Mouse (Mus musculus): Measurements from ENCODE around the gene Aph1a.
A peak's percentile ranks its signal among the peaks of the same experiment; 100 is the strongest.
"Not testable (repeated sequence)": the region's sequence is repeated elsewhere in the genome, so short reads cannot be mapped to it uniquely, and the experiment has no call there.

The Aph1a gene

DNA sequence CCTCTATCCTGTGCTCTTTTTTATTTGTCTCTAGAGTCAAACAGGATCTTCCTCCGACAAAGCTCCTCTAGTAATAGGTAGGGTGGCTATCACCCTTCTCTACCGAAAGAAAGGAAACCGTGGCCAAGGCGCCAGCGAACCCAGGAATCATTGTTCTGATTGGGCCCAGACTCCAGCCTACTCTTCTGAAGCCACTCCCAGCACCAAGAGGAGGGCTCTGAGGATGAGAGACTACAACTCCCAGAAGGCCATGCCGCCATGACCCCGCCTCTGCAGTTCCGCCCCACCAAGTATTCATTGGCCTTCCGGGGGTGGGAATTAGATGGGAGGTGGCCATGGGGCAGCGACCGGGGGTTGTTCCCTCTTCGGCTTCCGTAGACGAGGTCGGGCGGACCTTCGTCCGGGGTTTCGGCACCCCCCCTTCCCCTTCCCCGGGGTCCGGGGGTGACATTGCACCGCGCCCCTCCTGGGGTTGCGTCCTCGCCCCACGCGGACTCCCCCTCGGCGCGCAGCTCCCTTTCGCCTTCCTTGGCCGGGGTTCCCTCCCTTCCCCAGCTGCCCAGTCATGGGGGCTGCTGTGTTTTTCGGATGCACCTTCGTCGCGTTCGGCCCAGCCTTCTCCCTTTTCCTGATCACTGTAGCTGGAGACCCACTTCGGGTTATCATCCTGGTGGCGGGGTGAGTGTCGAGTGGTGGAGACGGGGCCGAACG lies at the start of gene Aph1a:
Aph1a (plus strand) TSS at position 364 of the 711 bp plus-strand sequence.
- DNase-seq, result peak; percentile 94

DNA sequence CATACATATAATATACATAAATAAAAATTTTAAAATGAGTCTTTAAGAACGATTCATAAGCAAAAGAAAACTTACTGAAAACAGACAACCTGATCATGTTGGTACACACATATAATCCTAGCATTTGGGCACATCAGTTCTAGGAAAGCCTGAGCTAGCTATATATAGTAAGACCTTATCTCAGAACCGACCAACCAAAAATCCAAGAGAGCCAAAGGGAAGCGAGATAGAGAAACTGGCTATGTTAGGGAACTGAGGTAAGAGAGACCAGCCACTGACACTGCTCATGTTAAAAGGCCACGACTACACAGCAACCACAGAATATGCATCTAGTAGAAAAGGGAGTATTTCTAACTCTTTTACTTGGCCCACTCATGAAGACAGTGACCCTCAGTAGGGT lies 43.2 kb upstream of the Aph1a start:
- no peak for DNase-seq

DNA sequence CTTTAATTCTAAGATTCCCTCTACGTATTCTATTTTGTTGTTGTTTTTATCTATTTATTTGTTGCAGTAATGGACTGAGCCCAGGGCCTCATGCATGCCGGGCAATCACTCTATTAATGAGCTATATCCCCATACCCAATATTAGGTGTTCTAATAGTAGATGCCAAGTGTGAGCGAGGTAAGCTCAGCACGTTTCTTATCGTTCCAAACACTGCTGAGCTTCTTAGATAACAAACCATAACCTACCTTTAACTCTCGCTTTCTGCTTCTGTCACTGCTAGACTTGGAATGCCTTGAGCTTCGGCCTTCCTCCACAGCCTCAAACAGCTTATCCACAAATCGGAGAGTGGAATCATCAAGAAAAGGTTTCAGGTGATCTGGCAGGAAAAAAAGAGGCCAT lies 42.5 kb upstream of the Aph1a start:
- no peak for DNase-seq

DNA sequence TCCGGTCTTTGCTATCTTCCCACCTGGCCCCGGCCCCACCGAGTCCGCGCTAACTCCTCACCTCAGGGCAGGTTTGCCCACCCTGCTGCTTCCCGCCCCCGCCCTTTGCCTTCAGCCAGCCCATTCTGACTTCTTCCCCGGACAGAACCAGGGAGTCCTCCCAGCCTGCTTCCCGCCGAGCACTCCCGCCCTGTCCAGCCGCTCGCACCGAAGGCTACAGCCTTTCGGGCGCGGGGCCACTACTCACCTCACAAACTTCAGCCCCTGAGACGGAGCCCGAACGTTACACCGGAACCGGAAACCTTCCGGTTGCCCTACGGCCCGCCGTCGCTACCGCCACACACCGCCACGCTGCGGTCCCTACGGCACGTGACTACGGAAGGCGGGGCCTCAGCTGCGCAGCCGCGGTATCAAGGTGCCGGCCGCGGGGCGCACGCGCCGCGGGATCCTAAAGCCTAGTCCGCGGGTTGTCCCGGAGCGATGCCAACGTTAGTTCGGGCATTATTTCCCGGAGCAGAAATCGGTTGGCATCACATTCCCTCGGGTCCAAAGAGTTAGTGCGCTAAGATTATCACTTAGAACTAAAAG lies 38.2 kb upstream of the Aph1a start, which contains the start of gene Prpf3:
Prpf3 (minus strand) TSS at position 384 of the 588 bp plus-strand sequence.
- peak; percentile 95 for DNase-seq

DNA sequence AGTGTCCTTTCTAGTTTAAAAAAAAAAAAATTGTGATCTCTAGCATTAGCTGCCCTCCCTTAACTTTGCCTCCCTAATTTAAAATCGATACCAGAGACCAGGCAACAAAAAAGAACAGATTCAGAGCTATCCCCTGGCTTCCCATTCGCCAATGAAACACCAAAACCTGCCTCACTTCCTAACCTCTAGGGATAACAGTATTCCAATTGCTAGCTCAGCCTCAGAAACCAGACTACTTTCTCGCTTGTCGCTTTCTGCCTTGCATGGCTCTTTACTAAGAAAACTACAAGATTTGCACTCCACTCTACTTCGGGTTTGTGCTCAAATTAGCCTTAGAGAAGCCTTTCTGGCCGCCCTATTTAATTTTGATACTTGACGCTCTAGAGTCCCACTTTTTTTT lies 37.7 kb upstream of the Aph1a start:
- no peak for DNase-seq

DNA sequence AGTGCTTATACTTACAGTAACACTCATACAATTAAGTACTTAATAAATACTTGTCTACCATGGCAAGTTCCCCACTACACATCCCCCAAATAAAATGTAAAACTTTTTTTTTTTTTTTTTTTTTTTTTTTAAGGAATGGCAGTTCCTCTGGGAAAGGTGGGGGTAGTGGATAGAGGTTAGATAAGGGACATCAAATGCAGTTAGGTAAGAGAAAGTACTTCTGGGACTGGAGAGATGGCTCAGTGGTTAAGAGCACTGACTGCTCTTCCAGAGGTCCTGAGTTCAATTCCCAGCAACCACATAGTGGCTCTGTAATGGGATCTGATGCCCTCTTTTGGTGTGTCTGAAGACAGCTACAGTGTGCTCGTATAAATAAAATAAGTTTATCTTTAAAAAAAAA lies 36.7 kb upstream of the Aph1a start:
- not testable (repeated sequence) for DNase-seq

DNA sequence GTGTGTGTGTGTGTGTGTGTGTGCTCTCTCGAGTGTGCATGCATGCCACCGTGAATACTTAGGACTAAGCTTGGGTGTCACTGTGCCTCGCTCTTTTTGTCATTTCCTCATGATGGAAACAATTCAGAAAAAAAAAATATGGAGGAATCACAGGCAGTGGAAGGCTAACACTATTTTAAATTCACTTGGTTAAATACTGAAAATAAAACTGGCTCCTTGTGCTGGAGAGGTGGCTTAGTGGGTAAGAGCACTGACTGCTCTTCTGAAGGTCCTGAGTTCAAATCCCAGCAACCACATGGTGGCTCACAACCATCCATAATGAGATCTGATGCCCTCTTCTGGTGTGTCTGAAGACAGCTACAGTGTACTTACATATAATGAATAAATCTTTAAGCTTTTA lies 35.5 kb upstream of the Aph1a start:
- not testable (repeated sequence) for DNase-seq

DNA sequence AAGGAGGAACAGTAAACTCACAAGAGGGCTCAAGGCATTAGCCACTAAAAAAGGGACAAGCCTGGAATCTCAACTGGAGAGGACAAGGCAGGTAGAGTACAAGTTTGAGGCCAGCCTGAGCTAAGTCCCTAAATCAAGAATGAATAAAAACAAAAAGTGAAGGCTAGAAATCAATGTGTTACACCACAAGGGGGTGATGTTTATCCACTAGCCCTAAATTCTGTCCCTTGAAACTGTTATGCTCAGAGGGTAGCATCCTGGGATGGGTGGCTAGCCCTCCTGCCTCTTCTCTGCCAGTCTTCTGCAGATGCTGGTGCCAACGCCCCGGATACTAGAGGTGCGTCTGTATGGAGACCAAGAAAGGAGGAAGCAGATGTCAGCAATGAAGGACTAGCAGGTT lies 33.4 kb upstream of the Aph1a start:
- DNase-seq, result no peak

DNA sequence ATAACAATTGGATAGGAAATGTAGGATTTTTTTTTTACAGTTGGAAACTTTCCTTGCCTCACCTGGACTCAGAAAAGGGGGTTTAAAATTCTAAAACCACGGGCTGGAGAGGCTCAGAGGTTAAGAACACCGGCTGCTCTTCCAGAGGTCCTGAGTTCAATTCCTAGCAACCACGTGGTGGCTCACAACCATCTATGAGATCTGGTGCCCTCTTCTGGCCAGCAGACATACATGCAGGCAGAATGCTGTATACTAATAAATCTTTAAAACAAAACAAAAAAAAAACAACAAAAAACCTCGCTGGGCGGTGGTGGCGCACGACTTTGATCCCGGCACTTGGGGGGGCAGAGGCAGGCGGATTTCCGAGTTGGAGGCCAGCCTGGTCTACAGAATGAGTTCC lies 32.6 kb upstream of the Aph1a start:
- peak; percentile 27 for DNase-seq

DNA sequence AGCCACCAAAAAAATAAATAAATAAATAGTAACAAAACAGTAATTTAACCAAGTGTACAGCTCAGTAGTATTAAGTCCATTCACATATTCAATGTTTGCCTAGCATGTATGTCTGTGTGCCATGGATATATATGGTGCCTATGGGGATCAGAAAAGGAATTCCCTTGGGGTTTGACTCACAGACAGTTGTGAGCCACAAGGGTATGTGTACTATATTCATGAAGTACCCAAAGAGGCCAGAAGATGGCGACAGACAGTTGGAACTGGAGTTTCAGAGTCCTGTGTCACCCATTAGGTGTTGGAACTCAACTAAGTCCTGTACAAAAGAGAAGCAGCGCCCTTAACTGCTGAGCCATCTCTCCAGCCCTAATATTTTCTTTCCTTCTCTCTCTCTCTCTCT lies 32.0 kb upstream of the Aph1a start:
- DNase-seq, result peak; percentile 91

DNA sequence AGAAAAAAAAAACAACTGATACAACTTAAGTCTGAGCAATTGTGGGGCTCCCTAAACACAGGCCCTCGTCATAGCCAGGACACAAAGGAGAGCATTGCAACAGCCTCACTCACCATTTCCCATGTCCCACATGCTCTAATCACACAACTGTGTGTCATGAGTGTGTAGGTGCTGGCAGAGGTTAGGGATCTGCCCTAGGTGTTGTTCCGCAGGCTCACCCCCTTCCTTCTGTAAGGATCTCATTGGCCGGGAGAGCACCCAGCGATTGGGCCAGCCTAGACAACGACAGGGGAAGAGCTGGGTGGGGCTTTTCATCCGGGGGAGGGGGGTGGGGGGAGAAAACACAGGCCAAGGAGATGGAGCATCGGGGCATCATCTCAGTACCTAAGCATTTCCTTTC lies 30.2 kb upstream of the Aph1a start:
- no peak for DNase-seq

DNA sequence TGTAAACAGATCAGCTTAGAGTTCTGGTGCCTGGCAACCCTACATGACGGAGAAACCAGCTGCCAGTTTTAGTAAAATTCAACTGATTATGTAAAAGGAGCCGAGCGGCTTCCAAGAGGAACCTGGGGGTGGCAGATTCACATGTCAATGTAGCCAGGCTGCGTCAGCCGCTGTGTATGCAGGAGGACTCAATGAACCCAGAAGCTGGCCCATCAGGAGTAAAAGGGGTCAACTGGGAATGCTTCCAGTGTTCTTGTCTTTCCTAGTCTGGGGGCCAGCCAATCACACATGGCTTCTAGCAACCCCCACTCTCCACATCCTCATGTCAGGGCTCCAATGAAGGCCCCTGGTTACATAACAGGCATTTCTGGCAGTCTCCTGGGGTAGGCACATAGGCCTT lies 28.7 kb upstream of the Aph1a start:
- DNase-seq, result no peak

DNA sequence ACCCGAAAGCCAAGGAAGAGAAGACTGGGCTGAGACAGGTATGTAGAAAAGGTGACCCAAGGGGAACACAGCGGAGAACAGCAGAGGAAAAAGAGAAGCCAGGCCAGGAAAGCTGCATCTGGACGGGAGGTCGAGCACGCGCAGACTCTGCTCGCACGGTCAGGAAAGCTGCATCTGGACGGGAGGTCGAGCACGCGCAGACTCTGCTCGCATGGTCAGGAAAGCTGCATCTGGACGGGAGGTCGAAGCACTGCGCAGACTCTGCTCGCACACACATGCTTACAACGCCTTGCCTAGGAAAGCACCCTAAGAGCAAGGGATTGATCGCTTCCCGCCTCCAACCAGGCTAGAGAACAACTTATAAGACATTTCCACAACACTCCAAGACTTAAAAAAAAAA lies 28.2 kb upstream of the Aph1a start:
- DNase-seq, result no peak

DNA sequence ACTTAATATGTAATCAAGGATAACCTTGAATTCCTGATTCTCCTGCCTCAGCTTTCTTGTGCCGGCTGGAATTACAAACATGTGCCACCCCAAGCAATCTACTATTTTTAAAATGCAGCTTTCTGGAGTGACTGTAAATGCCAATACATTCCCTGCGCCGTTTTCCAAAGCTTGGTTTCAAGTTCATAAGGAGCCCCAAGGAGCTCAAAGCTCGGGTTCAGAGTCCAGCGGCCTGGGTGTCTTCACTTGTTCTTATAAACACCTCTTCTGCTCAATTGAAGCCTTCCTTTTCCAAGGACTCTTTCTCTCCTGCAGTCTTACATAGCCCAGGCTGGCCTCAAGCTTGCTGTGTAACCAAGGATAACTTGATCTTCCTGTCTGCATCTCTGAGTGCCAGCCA lies 27.7 kb upstream of the Aph1a start:
- DNase-seq, result no peak

DNA sequence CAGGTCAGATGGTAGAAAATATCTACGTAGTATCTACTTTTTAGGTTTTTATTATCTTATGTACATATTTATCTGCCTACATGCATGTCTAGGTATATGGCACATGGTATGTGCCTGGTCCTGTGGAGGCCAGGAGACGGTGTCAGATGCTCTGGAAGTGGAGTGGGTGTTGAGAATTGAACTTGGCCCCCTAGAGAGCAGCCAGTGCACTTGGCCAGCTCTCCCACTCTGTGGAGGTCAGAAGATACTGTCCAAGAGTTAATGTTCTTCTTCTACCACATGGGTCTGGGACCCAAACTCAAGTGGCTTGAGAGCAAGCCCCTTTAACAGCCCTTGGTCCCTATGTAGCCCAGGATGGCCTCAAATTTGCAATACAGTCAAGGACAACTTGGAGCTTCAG lies 26.4 kb upstream of the Aph1a start:
- DNase-seq, result no peak

DNA sequence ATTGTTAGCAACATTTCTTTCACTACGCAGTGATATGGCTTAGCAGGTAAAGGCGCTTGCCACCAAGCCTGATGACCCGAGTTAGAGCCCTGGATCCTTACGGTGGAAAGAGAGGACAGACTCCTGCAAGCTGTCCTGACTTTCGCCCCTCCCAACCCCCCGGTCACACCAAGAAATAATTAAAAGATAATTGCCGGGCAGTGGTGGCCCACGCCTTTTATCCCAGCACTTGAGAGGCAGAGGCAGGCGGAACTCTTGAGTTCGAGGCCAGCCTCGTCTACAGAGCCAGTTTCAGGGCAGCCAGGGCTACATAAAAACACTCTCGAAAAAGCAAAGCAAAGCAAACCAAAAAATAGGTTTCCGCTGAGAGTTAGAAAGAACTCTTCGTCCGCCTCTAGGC lies 22.8 kb upstream of the Aph1a start:
- DNase-seq, result no peak

DNA sequence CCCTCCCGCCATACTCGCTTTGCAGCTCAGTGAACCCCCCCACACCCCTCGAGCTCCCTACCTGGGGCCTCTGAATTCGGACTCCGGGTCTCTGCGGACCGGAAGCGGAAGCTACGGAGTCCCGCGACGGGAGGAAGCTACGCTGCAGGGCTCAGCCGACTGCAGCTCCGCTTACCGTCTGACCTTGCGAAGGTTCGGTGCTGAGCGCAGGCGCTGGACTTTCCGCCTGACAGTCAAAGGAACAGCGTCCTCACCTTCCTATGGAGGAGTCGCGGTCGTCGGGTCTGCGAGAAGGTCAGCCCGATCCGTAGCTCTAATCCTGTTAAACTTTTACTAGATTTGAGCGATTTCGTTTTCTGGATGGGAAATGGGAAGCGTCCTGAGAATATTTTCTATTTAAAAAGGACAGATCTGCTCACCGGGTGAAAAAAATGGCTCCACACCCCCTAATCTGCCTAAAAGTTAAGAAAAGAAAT lies 22.3 kb upstream of the Aph1a start, which contains the start of gene Mrps21:
Mrps21 (minus strand) TSS at position 128 of the 476 bp plus-strand sequence.
- peak; percentile 83 for DNase-seq

DNA sequence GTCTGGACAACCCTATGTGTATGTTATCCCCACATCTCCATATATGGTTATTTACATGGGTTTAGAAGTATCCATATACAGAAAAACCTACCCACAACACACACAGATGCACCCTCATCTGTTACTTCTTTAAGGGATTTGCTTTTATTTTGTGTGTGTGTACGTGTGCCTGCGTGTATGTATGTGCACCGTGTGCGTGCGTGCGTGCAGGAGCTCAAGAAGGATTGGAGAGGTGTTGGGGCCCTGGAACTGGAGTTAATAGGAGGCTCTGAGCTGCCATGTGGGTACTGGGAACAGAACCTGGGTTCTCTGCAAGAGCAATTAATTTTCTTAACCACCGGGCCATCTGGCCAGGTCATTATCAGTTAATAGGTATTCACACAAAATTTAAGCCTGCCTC lies 21.7 kb upstream of the Aph1a start:
- DNase-seq, result no peak

DNA sequence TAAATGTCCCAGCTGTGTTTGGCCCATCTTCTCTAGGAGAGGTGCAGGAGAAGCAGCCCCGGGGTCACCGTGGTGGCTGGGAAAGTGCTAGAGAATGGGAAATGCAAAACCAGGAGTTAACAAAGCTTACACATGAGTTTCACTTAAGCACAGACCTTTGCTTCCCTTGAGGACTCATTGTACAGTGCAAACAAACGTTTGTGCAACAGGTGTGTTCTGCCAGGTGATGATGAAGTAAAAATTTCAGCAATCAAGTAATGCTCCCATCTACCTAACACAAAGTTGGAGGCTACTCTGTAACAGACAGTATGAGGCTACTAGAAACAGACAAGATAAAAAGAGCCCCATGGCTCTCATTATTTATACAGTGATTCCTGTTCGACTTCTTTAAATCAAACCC lies 14.7 kb upstream of the Aph1a start:
- no peak for DNase-seq

DNA sequence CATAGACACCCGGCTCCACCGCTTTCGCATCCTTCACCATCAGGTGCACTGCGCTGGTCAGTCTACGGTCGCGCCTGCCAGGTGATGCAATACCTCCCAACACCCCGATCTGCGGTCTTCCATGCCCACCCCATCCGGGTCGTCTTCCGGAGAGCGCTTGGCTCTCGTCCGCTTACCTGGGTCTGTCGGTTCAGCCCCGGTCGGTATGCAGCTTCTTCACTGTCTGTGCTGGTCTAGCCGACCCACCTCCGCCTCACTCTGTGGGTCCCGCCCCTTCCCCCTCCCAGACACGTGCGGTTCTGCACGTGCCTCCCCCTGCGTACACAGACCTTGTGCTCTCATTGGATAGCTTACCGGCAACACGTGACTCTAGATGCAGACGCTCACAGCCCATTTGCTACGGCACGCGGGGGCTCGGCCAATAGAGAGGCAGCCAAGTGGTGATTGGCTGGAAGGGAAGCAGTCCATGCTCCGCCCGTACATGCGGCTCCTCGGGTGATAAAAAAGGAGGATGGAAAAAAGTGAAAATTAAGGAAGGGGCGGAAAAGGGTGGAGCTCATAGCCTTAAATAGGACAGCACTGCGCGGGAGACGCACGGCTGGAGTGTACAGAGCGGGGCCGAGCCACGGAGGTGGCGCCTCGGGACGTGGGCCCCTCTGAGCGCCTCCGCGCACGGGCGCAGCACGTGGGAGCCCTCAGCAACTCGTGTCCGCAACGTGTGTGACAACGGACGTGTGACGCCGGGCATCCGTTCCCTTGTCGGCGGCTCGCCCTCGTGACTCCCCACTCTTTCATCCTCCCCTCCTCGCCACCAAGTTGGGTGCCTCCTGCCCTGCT lies 11.6 kb upstream of the Aph1a start, which contains the start of gene Ciart:
Ciart (minus strand) TSS at position 273 of the 837 bp plus-strand sequence.
- peak; percentile 89 for DNase-seq

DNA sequence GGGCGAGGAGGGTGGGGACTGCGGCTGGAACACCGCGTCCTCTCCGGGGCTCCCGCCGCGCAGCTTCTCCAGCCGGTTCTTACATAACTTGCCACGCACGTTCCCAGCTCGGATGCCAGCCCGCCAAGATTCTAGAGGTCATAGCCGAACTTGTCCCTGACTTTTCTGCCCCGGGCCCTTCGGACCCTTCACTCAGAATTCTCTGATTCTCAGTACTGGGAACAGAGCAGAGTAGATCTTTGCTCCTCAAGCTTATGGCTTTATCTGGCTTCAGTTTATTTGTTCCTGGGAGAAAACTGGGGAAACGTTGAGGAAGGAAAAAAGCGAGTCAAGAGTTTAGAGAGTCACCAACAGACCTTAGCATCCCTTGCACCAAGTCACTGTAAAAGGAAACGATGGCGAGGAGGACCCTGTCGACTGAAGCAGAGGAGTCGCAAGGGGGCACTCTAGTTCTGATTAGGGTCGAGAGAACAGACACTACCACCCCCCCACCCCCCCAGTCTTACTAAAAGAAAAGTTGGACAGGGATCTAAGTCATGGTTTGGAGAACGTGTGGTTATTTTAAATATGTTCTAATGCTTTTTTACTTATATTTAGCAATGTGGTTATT lies 10.8 kb upstream of the Aph1a start:
- peak; percentile 87 for DNase-seq

DNA sequence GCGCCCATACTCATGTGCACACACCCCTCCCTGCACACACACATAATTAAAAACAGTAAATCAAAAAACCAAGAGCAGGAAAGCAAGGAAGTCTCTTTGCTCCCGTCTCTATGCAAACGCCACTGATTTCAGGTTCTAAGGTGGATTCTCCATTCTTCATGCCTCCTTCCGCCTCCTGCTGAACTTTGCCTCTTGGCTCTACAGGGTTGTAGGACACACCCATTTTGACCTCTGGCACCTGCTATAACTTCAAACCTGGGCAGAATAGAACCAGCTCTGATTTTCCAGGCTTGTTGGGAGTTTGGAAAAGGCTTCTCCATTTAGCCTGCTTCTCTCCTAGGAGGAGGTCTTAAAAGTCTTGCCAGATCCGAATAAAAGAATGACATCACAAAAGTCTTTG lies 9.4 kb upstream of the Aph1a start:
- DNase-seq, result no peak

DNA sequence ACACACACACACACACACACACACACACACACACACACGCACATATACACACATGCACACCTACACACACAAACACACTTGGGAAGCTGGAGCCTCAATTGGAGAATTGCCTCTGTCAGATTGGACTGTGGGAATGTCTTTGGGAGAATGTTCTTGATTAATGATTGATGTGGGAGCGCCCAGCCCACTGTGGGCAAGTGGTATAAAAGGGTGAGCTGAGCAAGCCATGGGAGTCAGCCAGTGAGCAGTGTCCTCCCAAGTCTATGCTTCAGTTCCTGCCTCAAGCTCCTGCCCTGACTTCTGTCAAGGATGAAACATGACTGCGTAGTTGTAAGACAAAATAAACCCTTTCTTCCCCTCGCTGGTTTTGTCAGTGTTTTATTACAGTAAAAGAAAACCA lies 6.2 kb upstream of the Aph1a start:
- DNase-seq, result no peak
